Mouse (Mus musculus): ENCODE results near the gene Lamp2. TPM values are rescaled to one million over a fixed set of nuclear protein-coding genes. Genes with fewer than 3 reads are reported as not detected.
A peak's percentile ranks its signal among the peaks of the same experiment; 100 is the strongest.
"Not testable (repeated sequence)": the region's sequence is repeated elsewhere in the genome, so short reads cannot be mapped to it uniquely, and the experiment has no call there.

The Lamp2 gene
- 40.6 and 49.5 TPM in 2 replicates for polyA plus RNA-seq (2012; rRNA removed)

DNA sequence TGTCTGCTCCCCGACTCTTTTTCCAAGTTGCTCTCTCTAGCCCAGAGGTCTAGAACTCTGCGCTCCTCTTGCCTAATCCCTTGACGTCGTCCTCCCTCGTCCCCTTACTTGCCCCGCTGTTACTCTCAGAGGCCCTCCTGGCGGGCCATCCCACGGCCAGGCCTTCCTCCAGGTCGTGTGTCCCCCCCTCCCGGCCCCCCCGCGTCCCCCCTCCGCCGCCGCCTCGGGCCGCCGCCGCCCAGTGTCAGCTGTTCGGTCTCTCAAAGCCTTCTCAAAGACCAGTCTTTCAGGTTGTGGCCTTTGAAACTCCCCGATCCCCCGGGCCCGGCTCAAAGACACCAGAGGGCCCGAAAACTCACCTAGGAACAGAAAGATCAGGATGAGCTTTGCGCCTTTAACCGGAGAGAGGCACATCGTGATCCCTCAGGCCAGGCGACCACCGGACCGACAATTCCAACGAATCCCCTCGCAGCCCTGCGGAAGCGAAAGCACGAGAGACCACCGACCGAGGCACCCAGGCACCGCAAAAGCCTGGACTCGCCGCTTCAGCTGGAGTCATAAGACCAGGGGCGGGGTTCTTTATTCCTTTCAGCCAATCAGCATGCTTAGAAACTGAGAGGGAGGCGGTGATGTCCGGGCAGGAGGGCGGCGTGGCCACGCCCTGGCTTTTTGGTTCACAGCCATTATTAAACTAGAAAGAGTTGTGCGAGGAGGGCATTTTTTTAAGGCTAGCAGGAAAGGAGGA lies at the start of gene Lamp2:
Gene Lamp2, minus strand, starts transcription at position 565 of the 745 bp plus-strand sequence.
- DNase-seq (ENCODE audit: low read depth): peak; percentile 96
- TF ChIP-seq CTCF (IDR thresholded peaks at IDR 0.05; ENCODE audit: borderline replicate concordance, extremely low read depth, insufficient read depth, insufficient read length) (no peak), POLR2A (IDR thresholded peaks at IDR 0.05; ENCODE audit: borderline replicate concordance, extremely low read depth, insufficient read depth, insufficient read length, poor library complexity, severe bottlenecking) (peak; percentile 23; the same call in 1 of the 2 replicates)

DNA sequence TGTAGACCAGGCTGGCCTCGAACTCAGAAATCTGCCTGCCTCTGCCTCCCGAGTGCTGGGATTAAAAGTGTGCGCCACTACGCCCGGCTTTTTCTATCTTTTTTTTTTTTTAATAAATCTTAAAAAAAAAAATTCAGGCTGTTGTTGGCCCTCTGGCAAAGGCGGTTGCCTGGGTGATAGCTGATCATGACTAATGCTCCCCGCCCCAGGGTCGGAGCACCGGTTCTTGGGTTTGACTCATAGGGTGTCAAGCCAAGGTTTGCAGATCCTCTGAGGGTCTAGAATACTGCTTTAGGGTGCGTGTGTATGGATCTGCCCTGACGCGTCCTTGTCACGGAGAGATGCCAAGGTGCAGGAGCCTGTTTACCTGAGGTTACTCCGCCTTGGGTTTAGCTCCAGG lies 48.6 kb upstream of the Lamp2 start:
- DNase-seq (ENCODE audit: low read depth): no peak
- no peak for TF ChIP-seq CTCF (IDR thresholded peaks at IDR 0.05; ENCODE audit: borderline replicate concordance, extremely low read depth, insufficient read depth, insufficient read length)
- no peak for TF ChIP-seq POLR2A (IDR thresholded peaks at IDR 0.05; ENCODE audit: borderline replicate concordance, extremely low read depth, insufficient read depth, insufficient read length, poor library complexity, severe bottlenecking)

DNA sequence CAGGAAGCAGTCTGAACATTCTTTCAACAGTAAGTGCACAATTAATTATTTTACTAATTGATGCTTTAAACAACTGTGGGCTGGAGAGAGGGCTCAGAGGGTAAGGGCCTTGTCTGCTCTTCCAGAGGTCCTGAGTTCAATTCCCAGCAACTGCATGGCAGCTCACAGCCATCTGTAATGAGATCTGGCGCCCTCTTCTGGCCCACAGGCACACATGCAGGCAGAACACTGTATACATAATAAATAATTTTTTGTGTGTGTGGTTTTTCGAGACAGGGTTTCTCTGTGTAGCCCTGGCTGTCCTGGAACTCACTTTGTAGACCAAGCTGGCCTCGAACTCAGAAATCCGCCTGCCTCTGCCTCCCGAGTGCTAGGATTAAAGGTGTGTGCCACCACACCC lies 45.9 kb upstream of the Lamp2 start:
- DNase-seq (ENCODE audit: low read depth): not testable (repeated sequence)

DNA sequence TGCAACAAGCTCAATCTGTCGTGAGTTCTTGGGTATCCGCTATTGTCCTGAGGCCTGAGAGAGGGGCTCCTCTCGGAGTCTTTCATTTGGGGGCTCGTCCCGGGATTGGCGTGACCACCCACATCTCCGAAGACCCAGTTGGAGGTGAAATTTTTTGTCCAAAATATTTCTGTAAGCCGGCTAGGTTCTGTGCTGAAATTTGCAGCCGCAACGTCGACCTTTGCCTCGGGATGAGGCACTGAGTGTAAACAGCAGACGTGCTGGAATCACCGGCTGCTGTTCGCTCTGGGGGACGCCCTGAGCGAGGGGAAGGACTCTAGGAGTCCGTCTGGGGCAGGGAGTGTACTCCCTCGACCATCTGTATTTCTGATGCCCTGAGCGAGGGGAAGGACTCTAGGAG lies 29.2 kb upstream of the Lamp2 start:
- DNase-seq (ENCODE audit: low read depth): not testable (repeated sequence)

DNA sequence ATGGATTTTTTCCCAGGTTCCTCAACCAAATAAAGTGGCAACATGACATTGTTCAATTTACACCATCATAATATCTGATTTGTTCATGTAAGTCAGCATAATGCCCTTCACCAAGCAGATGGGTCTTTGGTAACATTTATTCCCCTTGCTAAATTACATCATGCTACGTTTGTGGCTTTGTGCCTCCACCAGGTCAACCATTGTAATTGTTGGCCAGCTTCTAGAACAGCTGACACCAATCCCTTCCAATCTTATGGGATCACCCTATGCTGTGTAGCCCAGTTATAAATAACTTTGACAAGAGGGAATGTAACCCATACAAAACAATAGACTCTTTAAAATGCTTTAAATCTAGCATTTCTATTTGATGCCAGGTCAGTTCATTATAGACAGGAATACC lies 22.3 kb upstream of the Lamp2 start:
- no peak for TF ChIP-seq POLR2A (IDR thresholded peaks at IDR 0.05; ENCODE audit: borderline replicate concordance, extremely low read depth, insufficient read depth, insufficient read length, poor library complexity, severe bottlenecking)
- TF ChIP-seq CTCF (IDR thresholded peaks at IDR 0.05; ENCODE audit: borderline replicate concordance, extremely low read depth, insufficient read depth, insufficient read length): no peak
- no peak for DNase-seq (ENCODE audit: low read depth)

DNA sequence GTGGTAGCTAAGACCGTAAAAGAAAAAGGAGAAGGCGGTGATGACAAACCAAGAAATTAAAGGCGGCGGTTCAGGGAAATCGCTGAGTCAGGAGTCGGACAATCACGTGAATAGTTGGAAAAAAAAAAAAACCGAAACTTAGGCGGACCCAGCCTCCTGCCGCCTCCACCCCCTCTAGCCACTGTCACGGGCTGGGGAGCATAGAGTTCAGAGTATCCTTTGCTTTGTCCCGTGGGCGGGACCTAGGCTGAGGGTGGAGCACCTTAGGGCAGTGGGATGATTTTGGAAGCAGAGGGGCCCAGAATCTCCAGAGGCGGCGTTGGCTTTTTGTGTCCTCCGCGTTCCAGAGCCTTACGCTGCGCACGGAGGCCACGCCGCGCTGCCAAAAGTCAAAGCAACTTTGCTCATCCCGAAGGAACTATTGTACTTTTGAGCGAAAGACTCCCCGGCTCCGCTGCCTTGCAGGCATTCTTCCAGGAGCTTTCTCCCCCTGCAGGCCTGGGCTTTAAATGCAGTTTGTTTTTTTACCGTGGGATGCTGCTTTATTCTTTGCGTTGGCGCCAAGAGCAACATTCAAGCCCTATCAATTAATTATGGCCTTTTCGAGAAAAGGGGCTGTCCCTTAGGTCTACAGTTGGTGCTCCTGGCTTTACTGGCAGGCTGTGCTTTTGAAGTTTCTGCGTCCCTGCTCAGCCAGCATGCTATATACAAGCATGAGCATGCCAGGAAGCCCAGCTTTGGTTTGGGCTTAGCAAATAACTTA lies 17.5 kb upstream of the Lamp2 start:
- TF ChIP-seq POLR2A (IDR thresholded peaks at IDR 0.05; ENCODE audit: borderline replicate concordance, extremely low read depth, insufficient read depth, insufficient read length, poor library complexity, severe bottlenecking): no peak
- TF ChIP-seq CTCF (IDR thresholded peaks at IDR 0.05; ENCODE audit: borderline replicate concordance, extremely low read depth, insufficient read depth, insufficient read length): peak; percentile 63; the same call in 1 of the 2 replicates
- DNase-seq (ENCODE audit: low read depth): peak; percentile 89

DNA sequence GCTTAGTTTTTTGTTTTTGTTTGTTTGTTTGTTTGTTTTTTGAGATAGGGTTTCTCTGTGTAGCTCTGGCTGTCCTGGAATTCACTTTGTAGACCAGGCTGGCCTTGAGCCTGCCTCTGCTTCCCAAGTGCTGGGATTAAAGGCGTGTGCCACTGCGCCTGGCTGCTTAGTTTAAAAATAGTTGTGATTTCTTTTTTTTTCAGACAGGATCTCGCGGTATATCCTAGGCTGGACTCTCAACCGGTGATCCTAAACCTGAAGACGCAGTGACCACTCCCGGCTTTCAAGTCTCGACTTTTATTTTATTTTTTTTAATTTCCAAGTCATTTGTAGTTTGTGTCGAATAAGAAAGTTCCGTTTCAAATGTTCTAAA lies 16.9 kb upstream of the Lamp2 start:
- TF ChIP-seq CTCF (IDR thresholded peaks at IDR 0.05; ENCODE audit: borderline replicate concordance, extremely low read depth, insufficient read depth, insufficient read length) (no peak), POLR2A (IDR thresholded peaks at IDR 0.05; ENCODE audit: borderline replicate concordance, extremely low read depth, insufficient read depth, insufficient read length, poor library complexity, severe bottlenecking) (no peak)
- DNase-seq (ENCODE audit: low read depth): no peak

DNA sequence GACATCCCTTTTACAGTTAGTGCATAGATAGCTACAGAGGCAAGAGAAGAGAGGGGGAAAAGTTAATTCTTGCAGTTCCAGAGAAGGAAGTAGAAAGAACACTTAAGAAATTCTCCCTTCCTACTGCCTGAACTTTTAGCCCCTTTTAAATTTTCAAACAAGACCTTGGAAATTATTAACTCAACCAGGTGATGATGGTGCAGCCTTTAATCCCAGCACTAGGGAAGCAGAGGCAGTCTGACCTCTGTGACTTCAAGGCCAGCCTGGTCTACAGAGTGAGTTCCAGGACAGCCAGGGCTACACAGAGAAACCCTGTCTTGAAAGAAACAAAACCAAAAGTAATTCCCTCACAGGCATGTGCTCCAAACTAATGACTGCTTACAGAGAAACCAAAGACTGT lies 10.0 kb upstream of the Lamp2 start:
- DNase-seq (ENCODE audit: low read depth): no peak
- TF ChIP-seq CTCF (IDR thresholded peaks at IDR 0.05; ENCODE audit: borderline replicate concordance, extremely low read depth, insufficient read depth, insufficient read length) (no peak), POLR2A (IDR thresholded peaks at IDR 0.05; ENCODE audit: borderline replicate concordance, extremely low read depth, insufficient read depth, insufficient read length, poor library complexity, severe bottlenecking) (no peak)

DNA sequence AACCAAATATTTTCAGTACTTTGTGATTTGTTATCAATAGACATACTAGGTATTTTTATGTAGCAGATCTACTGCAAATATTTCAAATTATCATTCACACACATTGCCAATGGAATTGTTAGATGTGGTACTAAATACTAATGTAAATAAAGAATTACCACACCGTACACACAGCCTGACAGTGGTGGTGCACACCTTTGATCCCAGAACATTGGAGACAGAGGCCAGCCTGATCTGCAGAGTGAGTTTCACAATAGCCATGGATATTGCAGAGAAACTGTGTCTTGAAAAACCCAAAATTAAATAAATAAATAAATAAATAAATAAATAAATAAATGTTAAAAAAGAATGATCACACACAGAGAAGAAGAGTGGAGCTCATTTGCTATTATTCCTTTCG lies 6.9 kb upstream of the Lamp2 start:
- TF ChIP-seq CTCF (IDR thresholded peaks at IDR 0.05; ENCODE audit: borderline replicate concordance, extremely low read depth, insufficient read depth, insufficient read length): no peak
- TF ChIP-seq POLR2A (IDR thresholded peaks at IDR 0.05; ENCODE audit: borderline replicate concordance, extremely low read depth, insufficient read depth, insufficient read length, poor library complexity, severe bottlenecking): no peak
- no peak for DNase-seq (ENCODE audit: low read depth)

DNA sequence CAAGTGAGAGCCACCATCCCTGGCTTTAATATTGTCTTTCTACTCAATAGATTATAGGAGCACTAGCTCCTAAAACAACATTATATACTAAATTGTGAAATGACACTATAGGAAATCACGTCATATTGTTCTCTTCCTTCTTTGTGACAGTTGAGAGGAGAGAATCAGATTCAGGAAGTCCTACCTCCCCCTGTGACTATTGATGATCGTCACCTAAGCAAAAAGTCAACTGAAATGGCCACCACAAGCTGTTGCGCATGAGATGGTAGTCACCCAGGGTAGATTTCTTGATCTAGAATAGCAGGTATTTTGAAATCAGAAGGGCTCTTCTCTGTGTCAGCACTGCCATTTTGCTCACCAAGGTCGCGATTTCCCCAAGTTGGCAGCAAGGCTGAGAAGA lies 5.8 kb upstream of the Lamp2 start:
- no peak for TF ChIP-seq CTCF (IDR thresholded peaks at IDR 0.05; ENCODE audit: borderline replicate concordance, extremely low read depth, insufficient read depth, insufficient read length)
- TF ChIP-seq POLR2A (IDR thresholded peaks at IDR 0.05; ENCODE audit: borderline replicate concordance, extremely low read depth, insufficient read depth, insufficient read length, poor library complexity, severe bottlenecking): no peak
- no peak for DNase-seq (ENCODE audit: low read depth)

DNA sequence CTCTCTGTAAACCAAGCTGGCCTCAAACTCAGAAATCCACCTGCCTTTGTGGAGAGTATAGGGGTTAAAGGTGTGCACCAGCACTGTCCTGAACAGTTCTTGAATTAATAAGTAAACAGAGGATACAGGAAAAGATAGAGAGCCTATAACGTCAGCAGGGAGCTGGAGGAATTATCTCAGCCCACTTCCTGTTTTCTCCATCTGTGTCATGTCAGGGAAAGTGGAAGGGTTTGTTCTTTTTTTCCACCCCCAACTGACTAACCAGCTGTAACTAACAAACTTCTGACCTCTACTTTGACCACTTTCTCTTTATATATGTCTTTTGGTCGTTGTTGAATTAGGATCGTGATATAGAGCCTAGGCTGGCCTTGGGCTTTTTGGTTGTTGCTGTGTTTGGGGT lies 4.6 kb upstream of the Lamp2 start:
- DNase-seq (ENCODE audit: low read depth): no peak
- TF ChIP-seq CTCF (IDR thresholded peaks at IDR 0.05; ENCODE audit: borderline replicate concordance, extremely low read depth, insufficient read depth, insufficient read length): no peak
- TF ChIP-seq POLR2A (IDR thresholded peaks at IDR 0.05; ENCODE audit: borderline replicate concordance, extremely low read depth, insufficient read depth, insufficient read length, poor library complexity, severe bottlenecking): no peak

DNA sequence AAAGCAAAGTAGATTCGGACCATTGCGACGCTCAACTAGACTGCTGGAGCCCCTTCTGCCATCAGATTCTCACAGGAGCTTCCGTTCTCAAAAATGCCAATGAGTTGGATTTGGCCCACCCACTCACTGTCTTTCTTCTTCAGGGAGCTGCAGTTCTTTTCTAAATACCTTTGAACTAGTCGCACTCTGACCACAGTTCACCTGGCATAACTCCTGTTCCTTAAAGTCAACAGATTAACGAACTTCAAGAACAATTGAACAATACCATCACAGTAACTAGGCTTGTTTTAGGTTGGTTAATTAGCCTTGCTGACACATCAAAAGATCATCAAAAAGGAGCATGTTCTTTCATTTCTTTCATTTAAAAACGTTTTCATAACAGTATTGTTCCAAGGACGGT lies 2.8 kb upstream of the Lamp2 start:
- TF ChIP-seq POLR2A (IDR thresholded peaks at IDR 0.05; ENCODE audit: borderline replicate concordance, extremely low read depth, insufficient read depth, insufficient read length, poor library complexity, severe bottlenecking) (no peak), CTCF (IDR thresholded peaks at IDR 0.05; ENCODE audit: borderline replicate concordance, extremely low read depth, insufficient read depth, insufficient read length) (no peak)
- DNase-seq (ENCODE audit: low read depth): no peak

All from brain, embryonic 14.5 days (tissue).